Mouse (Mus musculus) brain, embryonic 14.5 days (tissue): ENCODE data around the gene Sec31a. TPM values are rescaled to one million over a fixed set of nuclear protein-coding genes. Genes with fewer than 3 reads are reported as not detected.

Source experiments
- DNase-seq: peaks from one replicate; pipeline ENCODE4 v3.0.0-alpha.2; 2011; ENCODE audit warnings: low read depth
- CTCF ChIP-seq: fragments of 200-500 bp; IDR thresholded peaks from 2 replicates; pipeline ENCODE4 v1.5.1; 2012; ENCODE audit warnings: inconsistent platforms, mild to moderate bottlenecking, moderate library complexity, borderline replicate concordance; ENCODE audit not compliant: insufficient read depth, insufficient read length; ENCODE audit errors: extremely low read depth
- POLR2A ChIP-seq: fragments of 200-500 bp; IDR thresholded peaks from 2 replicates; pipeline ENCODE4 v1.6.1; 2012; ENCODE audit warnings: mild to moderate bottlenecking, inconsistent platforms, borderline replicate concordance; ENCODE audit not compliant: poor library complexity, insufficient read depth, insufficient read length, severe bottlenecking; ENCODE audit errors: extremely low read depth
- polyA plus RNA-seq: library from polyadenylated mRNA; depleted of rRNA; stranded (reverse); fragments of >200 nt; gene quantifications from 2 replicates; pipeline ENCODE4 v1.2.3, GENCODE M21; 2012; rRNA removed

Gene Sec31a
- 149 and 171 TPM in 2 replicates for polyA plus RNA-seq

DNA sequence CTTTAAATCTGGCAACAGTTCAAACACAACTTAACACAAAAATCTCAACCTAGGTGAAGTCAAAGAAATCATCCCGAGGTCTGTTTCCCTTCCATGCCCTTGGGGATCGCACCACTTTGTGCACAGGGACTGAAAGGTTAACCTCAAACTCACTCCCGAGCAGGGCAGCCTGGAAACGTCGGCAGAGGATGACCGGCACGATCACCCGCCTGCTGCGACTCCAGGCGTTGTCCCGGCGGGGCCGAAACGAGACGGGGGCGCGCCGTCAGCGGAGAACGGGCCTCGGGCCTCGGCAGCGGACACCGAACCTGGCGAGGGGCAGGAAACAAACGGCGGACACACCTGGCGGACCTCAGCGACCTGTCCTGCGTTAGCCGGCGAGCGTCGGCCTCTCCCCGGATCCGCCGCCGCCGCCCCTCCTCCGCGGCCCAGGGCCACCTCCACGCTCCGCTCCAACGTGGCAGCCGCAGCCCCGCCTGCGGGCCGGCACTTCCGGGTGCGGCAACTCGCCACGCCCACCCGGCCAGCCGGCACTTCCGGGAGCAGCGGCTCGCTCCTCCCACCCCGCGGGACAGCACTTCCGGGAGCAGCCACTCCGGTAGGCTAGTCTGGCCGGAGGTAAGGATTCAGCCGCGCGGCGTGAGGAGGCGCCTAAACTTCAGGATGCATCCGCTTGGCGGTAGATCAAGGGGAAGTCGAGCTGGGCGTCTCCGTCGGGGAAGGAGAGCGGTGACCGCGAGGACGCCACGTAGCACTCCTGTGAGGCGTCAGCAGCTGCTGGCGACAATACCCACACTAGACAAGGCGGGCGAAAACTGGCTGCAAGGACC is at the start of gene Sec31a:
TSS of gene Sec31a (minus strand) at position 474 of the 830 bp plus-strand sequence.
- no peak for TF ChIP-seq CTCF
- peak; percentile 88 for TF ChIP-seq POLR2A

DNA sequence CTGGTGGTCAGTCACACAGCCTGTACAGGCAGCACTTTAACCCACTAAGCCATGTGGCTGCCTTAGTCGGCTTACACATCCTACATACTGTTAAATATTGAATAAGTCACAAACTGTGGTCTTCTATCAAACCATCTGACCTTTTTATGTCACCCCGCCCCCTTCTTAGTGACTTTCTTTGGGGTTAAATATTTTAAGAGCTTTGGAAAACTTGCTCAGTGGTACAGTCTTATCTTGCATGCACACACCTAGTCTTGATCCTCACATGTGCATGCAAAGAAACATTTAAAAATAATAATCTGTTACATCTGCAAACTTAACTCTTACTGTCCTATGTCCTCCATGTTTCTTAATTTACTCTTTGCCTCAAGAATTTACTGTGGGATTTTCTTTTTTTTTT is 46.3 kb upstream of the Sec31a start:
- TF ChIP-seq CTCF (no peak), POLR2A (no peak)
- DNase-seq, result no peak

More for the DNA sequence above, at the start of gene Sec31a:
- DNase-seq, result peak; percentile 98

DNA sequence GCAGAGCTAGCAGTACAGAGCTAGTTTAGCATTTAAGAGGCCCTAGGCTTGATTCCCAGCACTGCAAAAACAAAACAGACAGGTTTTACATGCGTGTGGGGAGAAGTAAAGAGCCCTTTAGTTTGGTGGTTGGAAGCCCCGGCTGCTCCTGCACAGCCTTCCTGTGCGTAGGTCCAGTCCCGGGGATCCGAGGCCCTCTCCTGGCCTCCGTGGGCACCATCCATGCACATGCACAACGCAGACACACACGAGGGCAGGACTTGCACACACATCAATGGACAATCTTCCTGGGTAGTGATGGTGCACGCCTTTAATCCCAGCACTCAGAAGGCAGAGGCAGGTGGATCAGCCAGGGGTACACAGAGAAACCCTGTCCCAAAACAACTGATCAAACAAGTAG is 45.5 kb upstream of the Sec31a start:
- no peak for DNase-seq

DNA sequence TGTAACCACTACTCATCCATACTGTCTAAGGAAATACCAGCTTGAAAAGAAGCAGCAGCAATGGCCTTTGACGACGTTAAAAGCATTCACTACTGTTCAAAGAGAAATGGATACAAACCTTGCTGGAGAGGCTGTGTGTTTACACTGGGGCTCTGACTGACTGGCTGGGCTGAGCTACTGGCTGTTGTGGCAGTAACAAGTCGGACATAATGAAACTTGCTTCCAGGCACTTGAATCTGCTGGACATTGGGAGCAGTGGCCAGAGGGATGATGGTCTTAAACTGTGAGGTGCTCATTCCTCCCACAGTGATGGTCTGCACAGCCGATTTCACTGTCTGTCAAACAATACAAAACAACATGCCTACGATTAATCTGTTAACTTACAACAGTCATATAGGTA is 43.4 kb upstream of the Sec31a start:
- no peak for TF ChIP-seq POLR2A
- TF ChIP-seq CTCF, result no peak
- no peak for DNase-seq

More for the DNA sequence above, 45.5 kb upstream of the Sec31a start:
- TF ChIP-seq CTCF (no peak), POLR2A (no peak)

DNA sequence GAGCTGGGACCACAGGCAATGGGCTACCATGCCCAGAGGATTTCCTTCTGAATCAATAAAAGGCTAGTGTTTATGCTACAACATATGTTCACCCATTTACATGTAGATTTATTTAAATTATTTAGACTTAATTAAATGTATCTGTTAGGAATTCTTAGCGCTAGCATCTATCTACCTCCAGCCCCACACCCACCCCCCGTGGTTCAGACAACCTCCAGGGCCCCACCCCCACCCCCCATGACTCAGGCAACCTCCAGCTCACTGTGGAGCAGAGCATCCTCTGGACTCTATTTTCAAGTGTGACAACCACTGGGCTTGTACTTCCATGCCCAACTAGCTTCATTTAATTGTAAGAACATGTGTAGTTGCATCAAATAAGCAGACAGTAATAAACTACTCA is 35.8 kb upstream of the Sec31a start:
- TF ChIP-seq POLR2A, result no peak
- TF ChIP-seq CTCF, result no peak
- peak; percentile 11 for DNase-seq

DNA sequence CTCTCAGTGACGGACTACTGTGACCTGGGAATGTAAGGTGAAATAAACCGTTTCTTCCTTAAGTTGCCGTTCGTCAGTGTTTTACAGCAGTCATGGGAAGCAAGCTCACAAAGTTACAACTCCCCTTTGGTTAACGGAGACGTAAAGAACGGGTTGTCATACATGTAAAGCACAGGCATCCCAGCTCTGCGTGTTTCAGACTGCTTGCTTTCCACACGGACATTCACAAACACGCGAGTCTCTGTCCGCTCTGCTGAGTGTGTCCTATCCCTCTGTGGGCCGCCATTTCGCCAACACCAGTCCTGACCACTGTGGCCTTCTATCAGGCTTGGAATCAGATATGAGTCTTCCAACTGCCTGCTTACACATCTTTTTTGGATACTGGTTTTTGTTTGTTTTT is 22.8 kb upstream of the Sec31a start:
- no peak for DNase-seq
- TF ChIP-seq POLR2A, result no peak
- TF ChIP-seq CTCF, result no peak

DNA sequence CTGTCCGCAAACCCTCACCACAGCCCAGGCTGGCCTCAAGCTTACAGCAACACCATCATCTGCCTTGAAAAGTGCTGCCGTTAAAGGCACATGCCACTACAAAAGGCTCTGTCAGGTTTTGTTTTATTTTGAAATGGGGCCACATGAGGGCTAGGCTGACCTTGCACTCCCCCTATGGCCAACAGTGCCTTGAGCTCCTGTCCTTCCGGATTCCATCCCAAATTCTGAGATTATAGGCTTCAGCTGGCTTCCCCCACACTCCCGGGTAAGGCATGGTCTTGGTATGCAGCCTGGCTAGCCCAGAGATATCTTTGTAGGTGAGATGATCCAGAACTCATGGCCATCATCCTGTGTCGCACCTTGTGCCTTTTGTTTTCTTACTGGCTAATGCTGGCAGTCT is 21.9 kb upstream of the Sec31a start:
- no peak for DNase-seq
- TF ChIP-seq POLR2A (no peak), CTCF (no peak)

DNA sequence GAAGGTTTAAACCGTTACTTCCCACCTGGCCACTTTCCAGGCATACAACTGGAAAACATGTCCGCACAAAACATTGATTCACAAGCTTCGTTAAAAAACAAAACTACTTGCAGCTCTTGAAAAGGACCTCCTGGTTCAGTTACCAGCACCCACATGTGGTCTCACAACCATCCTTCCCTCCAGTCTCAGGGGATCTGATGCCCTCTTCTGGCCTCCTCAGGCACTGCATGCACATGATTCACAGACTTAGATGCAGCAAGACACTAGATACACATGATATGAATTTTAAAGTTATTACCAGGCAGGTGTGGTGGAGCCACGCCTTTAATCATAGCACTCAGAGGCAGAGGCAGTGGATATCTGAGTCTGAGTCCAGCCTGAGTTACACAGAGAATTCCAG is 21.1 kb upstream of the Sec31a start:
- no peak for DNase-seq
- peak; percentile 18; the same call in 1 of the 2 replicates for TF ChIP-seq CTCF
- TF ChIP-seq POLR2A, result no peak

DNA sequence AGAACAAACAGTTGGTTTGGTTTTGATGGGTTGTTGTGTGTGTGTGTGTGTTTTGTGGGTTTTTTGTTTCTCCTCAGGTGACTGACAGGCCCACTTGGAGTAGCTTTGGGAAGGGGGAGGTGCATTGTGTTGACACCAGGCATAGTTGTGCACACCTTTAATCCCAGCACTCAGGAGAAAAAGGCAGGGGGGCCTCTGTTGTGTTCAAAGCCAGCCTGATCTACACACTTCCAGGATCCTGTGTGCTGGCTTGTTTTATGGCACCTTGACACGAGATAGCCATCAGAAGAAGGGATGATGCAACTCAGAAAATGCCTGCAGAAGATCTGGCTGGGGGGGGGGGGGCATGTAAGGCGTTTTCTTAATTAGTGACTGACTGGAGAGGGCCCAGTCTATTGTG is 14.9 kb upstream of the Sec31a start:
- TF ChIP-seq CTCF, result no peak
- TF ChIP-seq POLR2A, result no peak
- no peak for DNase-seq

DNA sequence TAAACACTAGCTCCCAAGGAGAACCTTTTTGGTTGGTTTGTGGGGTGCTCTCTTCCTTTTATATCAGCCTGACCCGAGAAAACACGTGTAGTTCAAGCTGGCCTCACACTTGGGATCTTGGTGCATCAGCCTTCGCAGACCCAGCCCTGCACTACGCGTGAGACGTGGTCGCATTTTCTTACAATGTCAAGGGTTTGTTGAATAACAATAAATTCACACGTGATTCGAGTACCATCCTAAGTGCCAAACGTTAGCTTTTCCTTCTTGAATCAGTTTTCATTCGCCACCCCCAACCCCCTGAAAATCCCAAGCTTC is 14.0 kb upstream of the Sec31a start:
- DNase-seq, result no peak
- TF ChIP-seq POLR2A (no peak), CTCF (no peak)

DNA sequence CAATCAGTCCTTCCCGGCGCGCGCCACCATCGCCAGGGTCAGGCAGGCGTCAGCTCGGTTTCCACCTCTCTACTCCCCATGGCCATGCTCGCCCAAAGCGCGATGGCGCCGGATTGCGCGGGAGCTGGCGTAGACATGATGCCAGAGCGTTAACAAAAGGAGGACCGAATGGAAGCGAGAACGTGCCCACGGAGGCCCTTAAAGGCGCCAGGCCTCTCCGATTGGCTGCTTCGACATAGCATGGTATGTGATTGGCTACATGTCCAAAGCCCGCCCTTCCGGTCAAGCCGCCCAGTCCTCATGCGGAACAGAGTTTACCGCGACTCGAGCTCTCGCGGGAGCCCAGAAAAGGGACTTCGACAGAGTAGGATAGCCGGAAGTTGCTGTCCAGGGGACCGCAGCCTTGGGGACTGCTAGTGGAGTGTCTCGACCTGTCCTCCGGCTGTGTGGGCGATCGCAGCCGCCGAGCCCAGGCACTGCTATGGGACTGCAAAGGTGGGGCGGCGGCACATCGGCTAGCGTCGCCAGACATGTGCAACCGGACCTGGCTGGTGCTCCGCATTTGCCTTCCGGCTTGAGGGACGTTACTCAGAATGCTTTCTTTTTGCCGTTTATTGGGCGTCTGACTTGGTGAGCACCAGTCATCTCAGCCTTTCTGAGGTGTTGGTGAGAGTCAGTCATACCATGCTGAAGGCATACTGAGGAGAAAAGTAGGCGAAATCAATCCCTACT is 13.5 kb upstream of the Sec31a start:
- TF ChIP-seq CTCF, result no peak
- peak; percentile 69; the same call in 1 of the 2 replicates for TF ChIP-seq POLR2A
- DNase-seq, result peak; percentile 100
